Mouse (Mus musculus) heart, postnatal 0 days (tissue): ENCODE results near the gene Slain2.

Source experiments
- CTCF ChIP-seq: IDR thresholded peaks from 2 replicates; pipeline ENCODE4 v1.5.1; 2016; ENCODE audit warnings: antibody characterized with exemption, control low read depth, low read depth
- EP300 ChIP-seq: IDR thresholded peaks from 2 replicates; pipeline ENCODE4 v1.6.1; 2016; ENCODE audit warnings: antibody characterized with exemption, low read depth

- TF ChIP-seq CTCF (no peak), EP300 (peak; percentile 84)
These were observed 17.4 kb upstream of the Slain2 start for GRCm38 (mm10) chr5:72896478-72897279.
